Mouse (Mus musculus) heart, embryonic 15.5 days (tissue): Measurements from ENCODE around the gene Ywhab. TPM values are rescaled to one million over a fixed set of nuclear protein-coding genes. Genes with fewer than 3 reads are reported as not detected.

ENCODE experiments used
- ATAC-seq: fragments of 200-750 bp; cut with Nextera tagmentation; replicated peaks from 2 replicates; pipeline ENCODE4 v1.8.0; 2017; ENCODE audit warnings: low read depth, moderate TSS enrichment; ENCODE audit not compliant: insufficient number of reproducible peaks, insufficient read depth, low FRiP score
- H3K27ac ChIP-seq: fragments of 300-500 bp; sonication (generic); 2 replicates; pipeline ENCODE4 v1.5.1; 2015; ENCODE audit warnings: mild to moderate bottlenecking, inconsistent platforms
- H3K27me3 ChIP-seq: fragments of 300-500 bp; sonication (generic); 2 replicates; pipeline ENCODE4 v1.6.1; 2015; ENCODE audit warnings: inconsistent platforms
- H3K36me3 ChIP-seq: fragments of 300-500 bp; sonication (generic); 2 replicates; pipeline ENCODE4 v1.6.1; 2015; ENCODE audit warnings: mild to moderate bottlenecking, inconsistent platforms
- H3K4me1 ChIP-seq: fragments of 300-500 bp; sonication (generic); replicated peaks from 2 replicates; pipeline ENCODE4 v1.6.1; 2015; ENCODE audit warnings: inconsistent platforms
- H3K4me2 ChIP-seq: fragments of 300-500 bp; sonication (generic); 2 replicates; pipeline ENCODE4 v1.6.1; 2015; ENCODE audit warnings: inconsistent platforms, mild to moderate bottlenecking, moderate library complexity
- H3K4me3 ChIP-seq: fragments of 300-500 bp; sonication (generic); 2 replicates; pipeline ENCODE4 v1.5.1; 2015; ENCODE audit warnings: mild to moderate bottlenecking, inconsistent platforms
- H3K9ac ChIP-seq: fragments of 300-500 bp; sonication (generic); 2 replicates; pipeline ENCODE4 v1.6.1; 2015; ENCODE audit warnings: mild to moderate bottlenecking, inconsistent platforms
- H3K9me3 ChIP-seq: fragments of 300-500 bp; sonication (generic); replicated peaks from 2 replicates; pipeline ENCODE4 v1.6.1; 2016; ENCODE audit warnings: inconsistent platforms
- WGBS: fragments of 180-500 bp; shearing (Covaris S2); methylation state at CpG from one replicate; pipeline ENCODE4 v1.1.7; 2015; ENCODE audit warnings: mixed read lengths; 5-methylcytosine and 5-hydroxymethylcytosine counted together
- polyA plus RNA-seq: library from polyadenylated mRNA; unstranded; fragments of >200 nt; fragmentation: Nextera tagmentation; extraction: Ambion mirVana; gene quantifications from 2 replicates; pipeline ENCODE4 v1.2.1, GENCODE M21; 2015

The Ywhab gene
- polyA plus RNA-seq, 1 experiment from 2014 or later = 202 TPM

GRCm38 (mm10) chr2:164040949-164041348 is 46.2 kb downstream of the Ywhab start:
- Histone ChIP-seq H3K4me2 (no peak overlapping the region), H3K9me3 (no peaks in the 10 kb centered on the region), H3K36me3 (no peaks in the 10 kb centered on the region), H3K27ac (no peak overlapping the region), H3K4me1 (peaks cover 10% of the 10 kb centered on the region), H3K9ac (no peak overlapping the region), H3K27me3 (peaks cover 17% of the 10 kb centered on the region), H3K4me3 (no peak overlapping the region)
- no peak for ATAC-seq
- WGBS = 83% methylated on average over 6 of the region's 6 CpGs

DNA sequence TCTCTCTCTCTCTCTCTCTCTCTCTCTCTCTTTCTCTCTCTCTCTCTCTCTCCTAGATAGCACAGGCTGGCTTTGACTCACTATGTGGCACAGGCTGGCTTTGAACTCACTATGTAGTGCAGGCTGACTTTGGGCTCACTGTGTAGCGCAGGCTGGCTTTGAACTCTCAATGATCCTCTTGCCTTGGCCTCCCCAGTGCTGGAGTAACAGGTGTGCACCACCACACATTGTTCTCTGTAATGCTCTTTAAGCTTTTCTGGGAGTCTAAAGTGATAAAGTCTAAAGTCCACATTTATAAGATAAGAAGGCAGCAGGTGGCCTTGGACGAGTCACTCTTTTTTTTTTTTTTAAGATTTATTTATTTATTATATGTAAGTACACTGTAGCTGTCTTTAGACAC is 46.8 kb downstream of the Ywhab start:
- H3K9me3 ChIP-seq = no peaks in the 10 kb centered on the region
- peaks cover 17% of the 10 kb centered on the region for H3K27me3 ChIP-seq
- no peak overlapping the region for H3K4me3 ChIP-seq
- peaks cover 7% of the 10 kb centered on the region for H3K4me1 ChIP-seq
- H3K27ac ChIP-seq = no peak overlapping the region
- WGBS = 90% methylated on average over 2 of the region's 2 CpGs
- no peak overlapping the region for H3K4me2 ChIP-seq
- no peaks in the 10 kb centered on the region for H3K36me3 ChIP-seq
- no peak for ATAC-seq
- H3K9ac ChIP-seq = no peak overlapping the region

DNA sequence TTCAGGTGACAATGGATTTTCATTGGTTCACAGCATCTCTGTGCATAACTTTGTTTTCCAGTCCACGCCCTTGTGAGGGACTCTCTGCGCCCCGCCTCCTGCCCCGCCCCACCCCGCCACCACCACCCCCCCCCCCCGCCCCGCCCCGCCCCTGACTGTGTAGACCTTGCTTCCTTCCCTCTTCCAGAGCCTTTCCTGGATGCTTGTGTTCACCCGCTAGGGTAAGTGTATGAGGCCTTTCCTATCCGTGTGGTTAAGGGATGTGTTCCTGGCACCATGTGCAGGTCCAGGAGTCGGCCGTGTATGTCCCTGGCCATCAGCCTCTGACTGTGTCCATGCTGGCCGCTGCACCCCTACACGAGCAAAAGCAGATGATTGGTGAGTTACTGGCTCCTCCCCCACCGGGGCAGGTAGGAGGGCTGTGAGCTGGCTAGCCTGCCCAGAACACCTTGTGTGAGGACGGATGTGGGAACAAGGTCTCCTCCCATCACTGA is 52.5 kb downstream of the Ywhab start:
- Histone ChIP-seq H3K27me3 (peaks cover 30% of the 10 kb centered on the region), H3K4me1 (no peaks in the 10 kb centered on the region), H3K4me3 (no peak overlapping the region), H3K9ac (no peak overlapping the region), H3K4me2 (peak overlapping the region; percentile 41), H3K9me3 (no peaks in the 10 kb centered on the region), H3K27ac (no peak overlapping the region), H3K36me3 (peaks cover 3% of the 10 kb centered on the region)
- peak; percentile 61; the same call in 1 of the 2 replicates for ATAC-seq
- 3% methylated on average over 16 of the region's 16 CpGs for WGBS

GRCm38 (mm10) chr2:164053767-164054166 is 59.0 kb downstream of the Ywhab start:
- Histone ChIP-seq H3K4me3 (no peak overlapping the region), H3K9ac (no peak overlapping the region), H3K27me3 (peaks cover 15% of the 10 kb centered on the region), H3K4me2 (peak overlapping the region; percentile 24; the same call in 1 of the 2 replicates), H3K36me3 (peaks cover 40% of the 10 kb centered on the region), H3K9me3 (no peaks in the 10 kb centered on the region), H3K27ac (peak overlapping the region; percentile 67), H3K4me1 (peaks cover 21% of the 10 kb centered on the region)
- peak; percentile 93 for ATAC-seq
- 31% methylated on average over 8 of the region's 8 CpGs for WGBS

DNA sequence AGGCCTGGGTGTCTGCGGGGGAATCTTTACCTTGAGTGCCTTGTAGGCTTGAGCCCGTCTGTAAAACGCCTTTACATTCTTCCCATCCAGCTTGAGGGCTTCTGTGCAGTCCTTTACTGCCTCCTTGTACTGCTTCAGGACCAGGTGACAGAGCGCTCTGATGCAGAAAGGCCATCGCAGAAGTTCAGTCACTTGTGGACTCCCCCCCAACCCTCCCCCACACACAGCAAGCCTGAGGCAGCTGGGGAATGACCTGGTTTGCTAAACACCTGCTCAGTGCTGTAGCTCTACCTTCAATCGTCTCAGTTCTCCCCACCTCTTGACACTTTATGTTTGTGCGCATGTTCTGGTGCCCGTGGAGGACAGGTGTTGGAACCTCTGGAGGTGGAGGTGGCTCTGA is 59.9 kb downstream of the Ywhab start:
- peak overlapping the region; percentile 67; the same call in 1 of the 2 replicates for H3K27ac ChIP-seq
- no peak overlapping the region for H3K9ac ChIP-seq
- H3K4me1 ChIP-seq = peaks cover 21% of the 10 kb centered on the region

DNA sequence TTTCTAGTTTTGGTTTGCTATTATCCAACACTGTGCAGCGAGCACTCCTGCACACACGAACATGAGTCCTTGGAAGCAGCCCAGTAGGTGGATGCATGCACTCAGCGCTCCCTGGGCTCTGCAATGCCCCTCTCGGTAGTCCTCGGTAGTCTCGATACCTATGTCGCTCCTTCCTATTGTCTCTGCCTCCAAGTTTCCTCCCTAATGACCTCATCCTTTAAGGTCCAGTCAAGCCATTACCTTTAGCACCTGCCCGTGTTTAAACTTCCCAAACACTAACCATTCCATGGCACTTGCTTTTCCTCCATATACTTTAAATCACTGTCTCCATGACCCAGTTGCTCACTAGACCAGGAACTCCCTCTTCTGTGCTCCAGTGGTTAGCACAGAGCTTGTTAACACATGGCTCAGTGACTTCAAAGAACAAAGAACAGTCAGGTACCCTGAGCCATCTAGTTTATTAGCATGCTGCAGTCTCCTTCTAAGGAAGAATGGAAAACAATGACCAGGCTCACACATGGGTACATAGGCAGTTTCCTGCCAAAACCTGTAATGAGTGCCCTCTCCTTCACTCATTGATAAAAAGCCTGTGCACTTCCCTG is 65.0 kb downstream of the Ywhab start:
- 90% methylated on average over 8 of the region's 8 CpGs for whole genome bisulfite sequencing
- Histone ChIP-seq H3K4me1 (peaks cover 8% of the 10 kb centered on the region), H3K4me3 (no peak overlapping the region), H3K27me3 (no peaks in the 10 kb centered on the region), H3K27ac (no peak overlapping the region), H3K9ac (no peak overlapping the region), H3K4me2 (no peak overlapping the region), H3K9me3 (no peaks in the 10 kb centered on the region), H3K36me3 (peaks cover 75% of the 10 kb centered on the region)
- ATAC-seq = no peak

More for the DNA sequence above, 59.9 kb downstream of the Ywhab start:
- Histone ChIP-seq H3K9me3 (no peaks in the 10 kb centered on the region), H3K36me3 (peaks cover 49% of the 10 kb centered on the region), H3K27me3 (peaks cover 11% of the 10 kb centered on the region), H3K4me3 (no peak overlapping the region), H3K4me2 (no peak overlapping the region)
- ATAC-seq = no peak
- 87% methylated on average over 8 of the region's 8 CpGs for WGBS

Other genes starting within 250 kb of the Ywhab start
- gene Ada, start 244.7 kb upstream of the Ywhab start, polyA plus RNA-seq = 3.0 and 8.4 TPM in 2 replicates
- 2.2 and 3.5 TPM in 2 replicates for gene Ccn5, start 174.1 kb upstream of the Ywhab start, polyA plus RNA-seq
- gene Kcnk15, start 141.3 kb upstream of the Ywhab start, polyA plus RNA-seq = not detected in 2 replicates
- 0.31 and 0.52 TPM in 2 replicates for gene Rims4, start 76.3 kb upstream of the Ywhab start, polyA plus RNA-seq
- 0.92 and 1.1 TPM in 2 replicates for gene Pabpc1l, start 30.5 kb downstream of the Ywhab start, polyA plus RNA-seq
- 11.8 and 13.7 TPM in 2 replicates for gene Stk4, start 75.4 kb downstream of the Ywhab start, polyA plus RNA-seq
- gene Tomm34, start 76.2 kb downstream of the Ywhab start, polyA plus RNA-seq = 42.8 and 51.8 TPM in 2 replicates
- gene Kcns1, start 176.2 kb downstream of the Ywhab start, polyA plus RNA-seq = 0.20 and 0.24 TPM in 2 replicates
- not detected in 2 replicates for gene Wfdc5, start 187.8 kb downstream of the Ywhab start, polyA plus RNA-seq
- not detected in 2 replicates for gene Wfdc12, start 195.6 kb downstream of the Ywhab start, polyA plus RNA-seq
- not detected in 2 replicates for gene Wfdc15a, start 205.2 kb downstream of the Ywhab start, polyA plus RNA-seq
- not detected in 2 replicates for gene Wfdc15b, start 226.7 kb downstream of the Ywhab start, polyA plus RNA-seq
- gene Svs2, start 243.5 kb downstream of the Ywhab start, polyA plus RNA-seq = not detected in 2 replicates